In the genomic region with DNA sequence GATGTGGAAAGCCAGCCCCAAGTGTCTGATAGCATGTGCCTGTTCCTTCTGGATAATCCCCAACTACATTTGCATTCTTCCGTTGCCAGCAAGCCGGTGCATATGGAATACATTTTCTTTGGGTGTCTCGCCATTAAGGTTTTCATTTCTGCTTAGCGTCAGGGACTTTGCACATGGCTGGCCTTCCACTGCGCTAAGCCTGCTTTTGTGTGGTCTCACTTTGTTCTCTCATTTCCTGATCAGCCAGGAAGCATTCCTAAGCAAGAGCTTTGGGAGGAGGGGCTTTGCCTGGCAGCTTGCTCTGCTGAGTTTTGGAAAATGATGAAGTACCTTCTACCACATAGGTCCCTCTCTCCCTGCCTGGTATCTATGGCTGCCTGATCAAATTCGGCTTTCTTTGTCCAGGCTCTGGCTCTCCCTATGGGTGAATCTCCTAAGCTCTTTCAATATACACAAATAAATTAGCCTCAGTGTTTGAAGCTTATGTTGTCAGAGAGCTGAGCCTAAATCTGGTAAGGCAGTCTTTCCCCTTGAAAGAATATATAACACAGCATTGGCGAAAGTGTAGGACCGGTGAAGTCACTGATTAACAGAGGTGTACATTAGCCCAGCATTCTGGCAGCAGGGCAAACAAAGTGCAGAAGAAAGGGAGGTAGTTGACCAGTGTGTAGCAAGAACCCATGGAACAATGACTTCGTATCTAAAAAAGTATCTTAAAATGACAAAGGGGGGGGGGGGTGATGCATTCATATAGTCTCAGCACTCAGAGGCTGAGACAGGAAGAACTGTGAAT, we compare ENCODE assay signal across 14 mouse cellular contexts.
A peak's percentile ranks its signal among the peaks of the same experiment; 100 is the strongest.
DNase-seq lines count a peak whose midpoint lies in the region; ATAC-seq lines count a peak whose summit lies in the region.
"Had no signal": no experiment of that assay in that cellular context is flagged by ENCODE, and none has a peak within 500 bp of the region (broad histone marks: within the 10 kb centered on the region; RNA-seq: fewer than 3 reads in every experiment).

No protein-coding gene starts in this region.

- no peaks in the 10 kb centered on the region for H3K9me3 ChIP-seq in forebrain, embryonic 15.5 days
- H3K9me3 ChIP-seq in forebrain, embryonic 12.5 days: no peaks in the 10 kb centered on the region
- no peaks in the 10 kb centered on the region for H3K9me3 ChIP-seq in embryonic facial prominence, embryonic 13.5 days
- no peaks in the 10 kb centered on the region for H3K9me3 ChIP-seq in limb, embryonic 15.5 days
- H3K9me3 ChIP-seq: midbrain, embryonic 13.5 days; neural tube, embryonic 13.5 days had no signal

- H3K9ac ChIP-seq in forebrain, embryonic 15.5 days (replicated peaks): no peak overlapping the region
- H3K9ac ChIP-seq in forebrain, embryonic 12.5 days: no peak overlapping the region
- no peak overlapping the region for H3K9ac ChIP-seq in embryonic facial prominence, embryonic 13.5 days
- H3K9ac ChIP-seq in limb, embryonic 15.5 days: no peak overlapping the region
- H3K9ac ChIP-seq: midbrain, embryonic 13.5 days; neural tube, embryonic 13.5 days had no signal

- 48% methylated on average over 9 of the region's 9 CpGs for WGBS in forebrain, embryonic 15.5 days
- 49% methylated on average over 9 of the region's 9 CpGs for WGBS in forebrain, embryonic 12.5 days
- 41% methylated on average over 9 of the region's 9 CpGs for WGBS in embryonic facial prominence, embryonic 13.5 days
- 48% methylated on average over 9 of the region's 9 CpGs for WGBS in limb, embryonic 15.5 days

- DNase-seq in Muller cell, postnatal 12 days (ENCODE audit: inconsistent ontology term): peak; percentile 56
- DNase-seq in thymus, postnatal 10 days (ENCODE audit: low spot score in 2 of 2): no peak
- DNase-seq in B cell, adult 2 months: no peak
- no peak for DNase-seq in lung, postnatal 14 days
- DNase-seq: cerebellum, adult 2 months; kidney, postnatal 25 days; thymus, postnatal 25 days had no signal

- no peak overlapping the region for H3K4me2 ChIP-seq in forebrain, embryonic 15.5 days (replicated peaks)
- H3K4me2 ChIP-seq in forebrain, embryonic 12.5 days: no peak overlapping the region
- no peak overlapping the region for H3K4me2 ChIP-seq in embryonic facial prominence, embryonic 13.5 days
- H3K4me2 ChIP-seq in limb, embryonic 15.5 days: no peak overlapping the region
- H3K4me2 ChIP-seq: midbrain, embryonic 13.5 days; neural tube, embryonic 13.5 days had no signal

- peak overlapping the region; percentile 47 for H3K27ac ChIP-seq in forebrain, embryonic 15.5 days (replicated peaks)
- no peak overlapping the region for H3K27ac ChIP-seq in forebrain, embryonic 12.5 days
- H3K27ac ChIP-seq in embryonic facial prominence, embryonic 13.5 days: peak overlapping the region; percentile 69; the same call in 1 of the 2 replicates
- no peak overlapping the region for H3K27ac ChIP-seq in limb, embryonic 15.5 days
- H3K27ac ChIP-seq: midbrain, embryonic 13.5 days; neural tube, embryonic 13.5 days had no signal

- no peaks in the 10 kb centered on the region for H3K36me3 ChIP-seq in forebrain, embryonic 15.5 days
- H3K36me3 ChIP-seq in forebrain, embryonic 12.5 days (replicated peaks): no peaks in the 10 kb centered on the region
- H3K36me3 ChIP-seq in embryonic facial prominence, embryonic 13.5 days: no peaks in the 10 kb centered on the region
- no peaks in the 10 kb centered on the region for H3K36me3 ChIP-seq in limb, embryonic 15.5 days
- H3K36me3 ChIP-seq: midbrain, embryonic 13.5 days; neural tube, embryonic 13.5 days had no signal

- peaks cover 14% of the 10 kb centered on the region for H3K4me1 ChIP-seq in forebrain, embryonic 15.5 days
- peaks cover 10% of the 10 kb centered on the region for H3K4me1 ChIP-seq in forebrain, embryonic 12.5 days
- peaks cover 16% of the 10 kb centered on the region for H3K4me1 ChIP-seq in embryonic facial prominence, embryonic 13.5 days
- peaks cover 8% of the 10 kb centered on the region for H3K4me1 ChIP-seq in limb, embryonic 15.5 days

- H3K4me3 ChIP-seq in forebrain, embryonic 15.5 days: no peak overlapping the region
- H3K4me3 ChIP-seq in forebrain, embryonic 12.5 days (replicated peaks): no peak overlapping the region
- H3K4me3 ChIP-seq in embryonic facial prominence, embryonic 13.5 days: no peak overlapping the region
- no peak overlapping the region for H3K4me3 ChIP-seq in limb, embryonic 15.5 days
- H3K4me3 ChIP-seq: midbrain, embryonic 13.5 days; neural tube, embryonic 13.5 days had no signal

- H3K27me3 ChIP-seq in forebrain, embryonic 15.5 days: no peaks in the 10 kb centered on the region
- peaks cover 11% of the 10 kb centered on the region for H3K27me3 ChIP-seq in forebrain, embryonic 12.5 days
- no peaks in the 10 kb centered on the region for H3K27me3 ChIP-seq in embryonic facial prominence, embryonic 13.5 days
- H3K27me3 ChIP-seq in limb, embryonic 15.5 days: no peaks in the 10 kb centered on the region
- H3K27me3 ChIP-seq: neural tube, embryonic 13.5 days had no signal

- ATAC-seq in forebrain, embryonic 15.5 days (replicated peaks): no peak
- no peak for ATAC-seq in forebrain, embryonic 12.5 days (ENCODE audit: low FRiP score)
- ATAC-seq in embryonic facial prominence, embryonic 13.5 days (ENCODE audit: insufficient number of reproducible peaks, insufficient read depth, low FRiP score, low TSS enrichment, low read depth): 0 out of 2 replicates have a peak, but pooled peaks have one; percentile 43
- ATAC-seq in limb, embryonic 15.5 days (ENCODE audit: insufficient number of reproducible peaks, low FRiP score, low TSS enrichment, low read depth): peak; percentile 58
- ATAC-seq: activated CD4-positive, CD25-positive, alpha-beta regulatory T cell, adult 4 months; midbrain, embryonic 13.5 days had no signal

Comparison
In these comparisons a context has a peak if more than half of its experiments do, and no peak if none do; other contexts are left out.
1. H3K27ac ChIP-seq: peak in forebrain, embryonic 15.5 days (single experiment) and embryonic facial prominence, embryonic 13.5 days (single experiment); none in forebrain, embryonic 12.5 days (single experiment) and limb, embryonic 15.5 days (single experiment).
2. ATAC-seq: peak in embryonic facial prominence, embryonic 13.5 days (single experiment) and limb, embryonic 15.5 days (single experiment); none in forebrain, embryonic 15.5 days (single experiment) and forebrain, embryonic 12.5 days (single experiment).